Mouse (Mus musculus) mouse trophoblast stem cell (cell line): ENCODE data around the gene Hspa1b.
"Not testable (repeated sequence)": the region's sequence is repeated elsewhere in the genome, so short reads cannot be mapped to it uniquely, and the experiment has no call there.

Experiments
- in situ Hi-C, 2 experiments: fragments of 300-500 bp; cut with MseI, MboI; formaldehyde crosslinking; loops; 2 replicates in 1 of 2; 3 replicates in 1 of 2; pipeline ENCODE4 v1.15.1; 2025

Hspa1b gene

GRCm38 (mm10) chr17:34984218-34984617 lies 25.2 kb upstream of the Hspa1b start:
- in situ Hi-C loops: no loop called here

DNA sequence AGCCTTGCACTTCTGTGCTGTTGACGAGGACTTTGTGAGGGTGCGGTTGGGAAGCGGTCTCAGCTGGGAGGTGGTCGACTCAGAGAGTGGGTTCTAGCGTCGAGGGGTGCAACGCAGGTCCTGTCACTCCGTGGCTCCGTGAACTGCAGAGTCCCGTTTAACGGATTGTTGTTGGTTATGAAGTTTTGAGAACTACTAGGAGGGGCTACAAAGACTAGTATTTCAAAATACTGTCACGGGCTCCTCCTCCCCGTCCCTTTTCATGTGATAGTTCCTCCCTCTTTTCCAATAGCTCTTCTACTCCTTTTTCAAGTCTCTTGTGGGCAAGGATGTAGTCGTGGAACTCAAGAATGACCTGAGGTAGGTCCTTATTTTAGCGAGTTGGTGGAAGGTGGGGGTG lies 23.3 kb upstream of the Hspa1b start:
- in situ Hi-C loops: no loop called here

DNA sequence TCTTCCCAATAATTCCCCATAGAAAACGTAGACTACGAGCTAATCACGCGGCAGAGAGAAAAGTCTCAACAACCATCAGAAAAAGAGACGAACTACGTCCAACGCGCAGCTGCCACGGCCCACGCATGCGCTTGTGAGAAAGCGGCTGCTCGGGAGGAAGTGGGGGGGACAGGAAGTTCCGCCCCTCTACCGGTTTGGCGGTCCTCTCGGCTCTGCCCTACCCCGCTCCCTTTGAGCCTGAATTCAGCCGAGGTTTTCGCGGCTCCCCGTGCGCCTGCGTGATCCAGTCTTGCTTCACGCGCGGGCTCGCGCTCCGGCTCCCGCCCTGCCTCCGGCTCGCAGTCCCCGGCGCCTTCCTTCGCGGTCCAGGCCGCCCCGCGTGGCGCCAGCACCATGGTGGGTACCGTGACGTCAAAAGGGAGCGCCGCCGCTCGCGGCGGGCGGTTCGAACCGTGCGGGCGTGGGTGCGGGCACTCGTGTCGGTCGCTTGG lies 22.7 kb upstream of the Hspa1b start, which contains the start of gene Lsm2:
Gene Lsm2 (plus strand): TSS at position 173 of the 491 bp plus-strand sequence.
- in situ Hi-C loops: no loop called here

DNA sequence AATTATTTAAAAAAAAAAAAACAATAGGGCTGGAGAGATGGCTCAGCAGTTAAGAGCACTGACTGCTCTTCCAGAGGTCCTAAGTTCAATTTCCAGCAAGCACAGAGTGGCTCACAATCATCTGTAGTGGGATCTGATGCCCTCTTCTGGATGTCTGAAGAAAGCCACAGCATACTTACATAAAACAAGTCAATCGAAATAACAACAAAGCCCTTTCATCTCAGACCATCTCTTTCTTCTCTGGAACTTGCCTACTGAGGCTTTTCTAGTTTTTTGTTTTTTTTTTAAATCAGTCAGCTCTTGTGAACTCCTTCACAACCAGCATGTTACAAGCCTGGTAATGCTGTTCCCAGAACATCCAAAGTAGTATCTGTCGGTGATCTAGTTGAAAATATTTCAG lies 21.6 kb upstream of the Hspa1b start:
- in situ Hi-C loops: no loop called here

DNA sequence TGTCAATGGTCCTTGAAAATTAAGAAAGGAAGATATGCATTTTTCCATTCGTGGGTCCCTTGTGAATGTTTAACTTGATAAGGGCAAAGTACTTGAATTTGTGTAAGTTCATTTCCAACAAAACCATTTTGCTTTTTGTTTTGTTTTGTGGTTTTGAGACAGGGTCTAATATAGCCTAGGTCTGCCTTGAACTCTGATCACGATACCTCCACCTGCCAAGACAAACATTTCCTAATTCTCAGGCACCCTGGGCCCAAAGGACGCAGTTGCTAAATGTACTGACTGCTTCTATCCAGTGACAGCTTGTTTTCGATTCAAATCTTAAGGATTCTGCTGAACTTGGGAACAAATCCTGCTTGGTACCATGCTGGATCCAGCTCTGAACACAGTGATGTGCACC lies 20.6 kb upstream of the Hspa1b start:
- in situ Hi-C loops: no loop called here

- in situ Hi-C loops: no loop called here
Observed at GRCm38 (mm10) chr17:34978239-34978638, 19.2 kb upstream of the Hspa1b start.

DNA sequence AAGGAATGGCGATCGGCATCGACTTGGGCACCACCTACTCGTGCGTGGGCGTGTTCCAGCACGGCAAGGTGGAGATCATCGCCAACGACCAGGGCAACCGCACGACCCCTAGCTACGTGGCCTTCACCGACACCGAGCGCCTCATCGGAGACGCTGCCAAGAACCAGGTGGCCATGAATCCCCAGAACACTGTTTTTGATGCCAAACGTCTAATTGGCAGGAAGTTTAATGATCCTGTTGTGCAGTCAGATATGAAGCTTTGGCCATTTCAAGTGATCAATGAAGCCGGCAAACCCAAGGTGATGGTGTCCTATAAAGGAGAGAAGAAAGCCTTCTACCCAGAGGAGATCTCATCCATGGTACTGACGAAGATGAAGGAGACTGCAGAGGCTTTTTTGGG lies 18.0 kb upstream of the Hspa1b start:
- in situ Hi-C loops: no loop called here

DNA sequence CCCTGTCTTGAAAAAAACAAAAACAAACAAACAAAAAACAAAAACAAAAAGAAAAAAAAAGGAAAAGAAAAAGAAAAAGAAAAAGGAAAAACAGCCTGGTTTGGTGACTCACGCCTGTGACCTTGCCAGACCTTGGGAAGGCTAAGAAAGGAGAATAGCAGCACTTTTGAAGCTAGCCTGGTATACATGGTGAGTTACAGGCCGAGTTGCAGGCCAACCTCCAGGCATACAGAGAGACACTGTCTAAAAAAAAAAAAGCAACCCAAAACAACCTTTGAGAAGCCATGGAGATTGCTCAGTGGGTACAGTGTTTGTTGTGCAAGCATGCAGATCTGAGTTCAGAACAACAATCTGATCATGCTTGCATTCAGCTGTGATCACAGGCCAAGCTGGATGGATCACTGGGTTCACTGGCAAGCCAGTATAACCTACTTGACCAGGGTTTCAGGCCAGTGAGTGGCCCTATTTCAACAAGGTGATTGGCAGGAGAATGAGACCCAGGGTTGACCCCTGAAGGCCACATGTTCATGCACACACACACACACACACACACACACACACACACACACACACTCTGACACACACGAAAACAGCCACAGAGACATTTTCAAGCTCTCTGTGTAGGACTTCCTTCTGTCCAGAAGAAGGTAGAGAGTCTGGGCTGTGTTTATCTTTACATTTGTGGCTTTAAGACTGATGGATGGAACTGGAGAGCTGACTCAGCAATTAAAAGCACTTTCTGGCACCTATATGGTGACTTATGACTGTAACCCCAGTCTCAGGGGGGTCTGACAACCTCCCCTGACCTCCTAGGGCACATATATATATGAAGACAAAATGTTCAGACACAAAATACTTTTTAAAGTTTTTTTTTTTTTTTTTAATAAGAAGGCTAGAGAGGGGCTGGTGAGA lies 16.8 kb upstream of the Hspa1b start:
- in situ Hi-C loops: no loop called here

DNA sequence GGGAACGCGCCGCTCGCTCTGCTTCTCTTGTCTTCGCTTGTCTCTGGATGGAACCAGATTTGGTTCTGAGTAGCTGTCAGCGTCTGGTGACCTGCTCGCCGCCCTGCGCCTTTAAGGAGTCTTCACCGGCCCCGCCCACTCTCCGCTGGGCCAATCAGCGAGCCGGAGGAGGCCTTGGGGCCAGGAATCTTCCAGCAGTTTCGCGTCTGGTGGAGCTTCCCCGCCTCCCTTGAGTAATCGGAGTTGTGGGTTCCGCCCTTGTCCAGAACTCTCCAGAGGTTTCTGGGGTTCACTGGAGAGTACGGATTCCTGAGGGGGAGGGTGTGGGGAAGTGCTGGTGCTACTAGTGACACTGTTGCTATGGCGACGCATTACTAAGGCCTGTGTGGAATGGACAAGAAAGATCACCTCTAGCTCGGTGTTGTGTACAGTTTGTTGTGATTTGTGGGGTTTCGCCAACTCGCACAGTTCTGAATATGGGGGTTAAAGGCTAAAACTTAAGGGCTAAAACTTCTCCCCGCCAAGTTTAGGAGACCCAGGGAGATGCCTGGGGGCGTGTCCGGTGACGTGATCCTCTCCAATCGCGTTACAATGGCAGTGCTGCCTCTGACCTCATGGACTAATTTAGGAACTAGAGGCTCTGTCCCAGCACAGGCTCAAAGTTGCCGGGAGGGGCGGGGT lies 13.2 kb upstream of the Hspa1b start, which contains the start of the genes Hspa1a and Hspa1l:
Gene Hspa1a (minus strand): TSS at position 88 of the 681 bp plus-strand sequence.
Gene Hspa1l (plus strand): TSS at position 635 of the 681 bp plus-strand sequence.
- in situ Hi-C loops: not testable (repeated sequence)

GRCm38 (mm10) chr17:34971694-34972068 lies 12.6 kb upstream of the Hspa1b start:
- in situ Hi-C loops: not testable (repeated sequence)

DNA sequence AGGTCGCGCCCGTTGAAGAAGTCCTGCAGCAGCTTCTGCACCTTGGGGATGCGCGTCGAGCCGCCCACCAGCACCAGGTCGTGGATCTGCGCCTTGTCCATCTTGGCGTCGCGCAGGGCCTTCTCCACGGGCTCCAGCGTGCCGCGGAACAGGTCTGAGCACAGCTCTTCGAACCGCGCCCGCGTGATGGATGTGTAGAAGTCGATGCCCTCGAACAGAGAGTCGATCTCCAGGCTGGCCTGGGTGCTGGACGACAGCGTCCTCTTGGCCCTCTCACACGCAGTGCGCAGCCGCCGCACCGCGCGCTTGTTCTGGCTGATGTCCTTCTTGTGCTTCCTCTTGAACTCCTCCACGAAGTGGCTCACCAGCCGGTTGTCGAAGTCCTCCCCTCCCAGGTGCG lies 11.8 kb upstream of the Hspa1b start:
- in situ Hi-C loops: not testable (repeated sequence)

DNA sequence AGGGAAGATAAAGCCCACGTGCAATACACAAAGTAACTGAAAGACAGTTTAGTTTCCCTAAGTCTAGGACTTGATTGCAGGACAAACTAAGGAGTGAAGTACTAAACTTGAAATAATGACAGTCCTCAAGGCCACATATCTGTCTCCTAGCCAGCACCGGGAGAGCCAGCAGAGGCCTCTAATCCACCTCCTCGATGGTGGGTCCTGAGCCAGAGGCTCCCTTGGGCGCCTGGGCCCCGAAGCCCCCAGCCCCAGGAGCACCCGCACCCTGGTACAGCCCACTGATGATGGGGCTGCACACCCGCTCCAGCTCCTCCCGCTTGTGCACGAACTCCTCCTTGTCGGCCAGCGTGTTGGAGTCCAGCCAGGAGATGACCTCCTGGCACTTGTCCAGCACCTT lies 10.8 kb upstream of the Hspa1b start, which contains the start of gene Gm20481:
Gene Gm20481 (plus strand): TSS at position 91 of the 400 bp plus-strand sequence.
- in situ Hi-C loops: not testable (repeated sequence)

- in situ Hi-C loops: no loop called here
Observed at GRCm38 (mm10) chr17:34965627-34966026, 6.6 kb upstream of the Hspa1b start.

DNA sequence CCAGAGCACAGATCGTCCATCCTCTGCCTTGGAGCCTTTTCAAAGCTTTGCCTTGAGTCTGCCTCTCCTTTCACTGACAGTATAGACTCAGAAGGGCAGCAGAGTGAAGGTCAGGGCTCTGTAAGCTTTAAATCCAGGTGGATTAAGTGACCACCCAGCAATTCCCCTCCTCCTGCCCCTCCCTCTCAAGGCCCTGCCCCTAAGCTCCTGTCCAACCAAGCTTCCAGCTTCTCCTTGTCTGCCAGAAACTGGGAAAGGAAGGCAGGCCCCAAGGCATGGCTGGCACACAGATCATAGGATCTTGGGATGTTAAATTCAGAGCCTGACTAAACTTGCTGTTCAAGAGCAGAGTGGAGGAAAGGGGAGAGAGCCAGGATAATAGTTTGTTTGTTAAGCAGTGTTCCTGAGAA lies 5.6 kb upstream of the Hspa1b start:
- in situ Hi-C loops: no loop called here

- in situ Hi-C loops: no loop called here
Observed at GRCm38 (mm10) chr17:34962841-34963240, 3.8 kb upstream of the Hspa1b start.

- in situ Hi-C loops: no loop called here
Observed at GRCm38 (mm10) chr17:34962125-34962524, 3.1 kb upstream of the Hspa1b start.

DNA sequence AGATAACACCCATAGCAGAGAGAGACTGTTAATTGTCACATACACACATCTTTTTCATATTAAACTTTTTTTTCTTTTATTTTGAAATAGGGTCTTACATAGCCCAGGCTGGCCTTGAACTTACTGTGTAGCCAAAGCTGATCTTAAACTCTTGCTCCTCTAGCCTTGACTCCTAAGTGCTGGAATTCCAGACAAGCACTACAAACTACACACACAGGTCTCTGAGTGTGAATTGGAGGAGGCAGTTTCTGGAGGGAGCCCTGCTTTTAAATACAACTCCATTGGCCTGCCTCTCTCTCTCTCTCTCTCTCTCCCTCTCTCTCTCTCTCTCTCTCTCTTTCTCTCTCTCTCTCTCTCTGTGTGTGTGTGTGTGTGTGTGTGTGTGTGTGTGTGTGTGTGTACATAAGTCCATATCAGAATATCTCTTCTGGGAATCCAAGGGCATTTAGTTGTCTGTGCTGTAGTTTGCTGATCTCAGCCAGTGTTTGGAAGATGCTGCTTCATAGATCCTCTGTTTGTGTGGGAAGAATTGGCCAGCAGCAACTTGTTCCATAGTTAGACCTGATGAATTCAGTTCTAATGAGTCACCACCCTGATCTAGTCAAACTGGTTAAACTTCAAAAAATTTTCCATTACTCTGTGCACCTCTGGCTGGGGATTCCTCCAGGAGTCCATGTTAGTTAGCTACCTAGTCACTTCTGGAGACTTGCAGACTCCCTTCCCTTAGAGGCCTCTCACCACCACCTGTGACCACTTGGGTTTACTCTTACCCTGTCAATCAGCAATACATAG lies 1.9 kb upstream of the Hspa1b start:
- in situ Hi-C loops: no loop called here

GRCm38 (mm10) chr17:34959881-34960515 lies 960 bp upstream of the Hspa1b start:
- in situ Hi-C loops: no loop called here

GRCm38 (mm10) chr17:34958734-34959129 lies 306 bp downstream of the Hspa1b start:
- in situ Hi-C loops: not testable (repeated sequence)

GRCm38 (mm10) chr17:34957966-34958365 lies 1.1 kb downstream of the Hspa1b start:
- in situ Hi-C loops: not testable (repeated sequence)

DNA sequence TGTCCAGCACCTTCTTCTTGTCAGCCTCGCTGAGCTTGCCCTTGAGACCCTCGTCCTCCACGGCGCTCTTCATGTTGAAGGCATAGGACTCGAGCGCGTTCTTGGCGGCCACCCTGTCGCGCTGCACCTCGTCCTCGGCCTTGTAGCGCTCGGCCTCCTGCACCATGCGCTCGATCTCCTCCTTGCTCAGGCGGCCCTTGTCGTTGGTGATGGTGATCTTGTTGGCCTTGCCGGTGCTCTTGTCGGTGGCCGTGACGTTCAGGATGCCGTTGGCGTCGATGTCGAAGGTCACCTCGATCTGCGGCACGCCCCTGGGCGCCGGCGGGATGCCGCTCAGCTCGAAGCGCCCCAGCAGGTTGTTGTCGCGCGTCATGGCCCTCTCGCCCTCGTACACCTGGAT lies 1.7 kb downstream of the Hspa1b start:
- in situ Hi-C loops: not testable (repeated sequence)
